Mouse (Mus musculus): ENCODE results near the gene Phlda3.

The Phlda3 gene

DNA sequence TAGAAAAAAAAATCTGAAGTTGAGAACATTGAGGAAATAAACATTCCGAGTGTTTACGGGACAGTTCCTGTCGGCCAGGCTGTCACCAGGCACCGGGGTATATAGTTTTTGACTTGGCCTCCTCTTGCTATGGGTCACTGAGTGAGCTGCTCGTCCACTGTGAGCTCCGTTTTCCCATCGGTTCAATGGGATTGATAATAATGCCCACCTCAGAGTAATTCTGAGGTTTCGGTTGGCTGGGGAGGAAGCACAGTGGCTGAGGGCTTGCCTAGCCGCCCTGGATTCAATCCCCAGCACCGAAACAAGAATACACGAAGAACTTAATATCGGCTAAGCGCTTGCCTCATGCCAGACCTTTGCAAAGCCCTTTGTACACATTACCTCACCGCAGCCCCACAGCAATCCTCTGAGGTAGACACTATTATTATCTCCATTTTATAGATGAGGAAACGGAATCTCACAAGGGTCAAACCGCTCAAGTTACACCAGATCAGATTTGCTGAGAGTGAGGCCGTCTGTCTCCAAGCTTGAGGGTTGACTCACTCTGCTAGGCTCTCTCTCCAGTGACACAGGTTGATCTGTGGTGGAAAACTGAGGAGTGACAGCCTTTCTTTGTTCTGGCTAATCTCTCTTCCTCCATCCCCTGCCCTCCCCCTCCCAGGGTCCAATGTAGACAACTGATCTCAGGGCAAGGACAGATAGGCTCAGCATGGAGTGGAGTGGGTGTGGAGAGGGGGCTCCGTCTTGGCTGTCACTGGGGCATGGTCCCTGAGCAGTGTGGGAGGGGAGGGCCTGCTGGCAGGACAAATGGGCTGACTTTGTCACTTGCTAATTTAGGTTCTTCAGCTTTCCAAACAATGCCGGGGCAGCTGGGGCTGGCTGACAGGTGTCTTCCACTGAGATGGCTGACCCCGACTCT, 28.6 kb downstream of the Phlda3 start:
- DNase-seq: peak; percentile 18 to 35

DNA sequence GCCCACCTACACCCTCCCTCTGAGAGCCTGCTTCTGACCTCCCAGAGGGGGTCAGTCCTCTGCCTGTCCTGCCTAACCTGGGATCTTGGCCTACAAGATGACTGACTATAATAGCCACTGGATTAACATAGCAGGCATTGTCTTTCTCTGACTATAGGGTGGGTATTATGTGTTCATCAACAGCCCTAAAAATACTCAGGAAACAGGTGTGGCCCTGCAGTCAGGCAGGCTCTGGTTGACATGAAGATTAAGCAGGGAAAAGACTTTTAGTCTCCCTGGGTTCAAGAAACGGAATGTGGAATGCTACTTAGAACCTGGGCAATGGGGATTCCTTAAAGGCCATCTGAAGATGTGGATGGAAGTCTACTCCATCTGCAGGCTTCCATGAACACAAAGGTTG, 32.6 kb downstream of the Phlda3 start:
- DNase-seq: no peak

DNA sequence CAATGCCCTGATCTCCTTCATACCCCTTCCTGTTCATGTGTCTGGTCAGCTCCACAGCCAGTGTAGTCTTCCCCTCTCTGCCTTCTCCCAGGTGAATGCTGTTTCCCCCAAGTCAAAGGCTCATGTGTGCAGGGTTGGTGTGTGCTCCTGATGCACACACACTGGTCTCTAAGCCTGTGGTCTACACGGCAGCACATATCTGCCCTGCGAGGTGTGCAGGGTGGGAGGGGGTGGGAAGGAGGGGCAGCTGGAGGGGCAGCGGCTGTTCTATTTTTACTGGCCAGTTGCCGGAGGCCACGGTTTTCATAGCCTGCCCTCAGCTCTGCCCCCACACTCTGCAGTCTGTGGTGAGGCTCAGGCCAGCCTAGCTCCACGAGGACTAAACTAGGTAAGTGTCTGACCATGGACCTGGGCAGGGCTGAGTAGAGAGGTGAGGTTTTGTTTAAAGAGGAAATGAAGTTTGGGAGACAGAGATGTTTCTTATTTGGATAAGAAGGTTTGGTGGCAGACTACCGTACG, 33.2 kb downstream of the Phlda3 start:
- DNase-seq: no peak

DNA sequence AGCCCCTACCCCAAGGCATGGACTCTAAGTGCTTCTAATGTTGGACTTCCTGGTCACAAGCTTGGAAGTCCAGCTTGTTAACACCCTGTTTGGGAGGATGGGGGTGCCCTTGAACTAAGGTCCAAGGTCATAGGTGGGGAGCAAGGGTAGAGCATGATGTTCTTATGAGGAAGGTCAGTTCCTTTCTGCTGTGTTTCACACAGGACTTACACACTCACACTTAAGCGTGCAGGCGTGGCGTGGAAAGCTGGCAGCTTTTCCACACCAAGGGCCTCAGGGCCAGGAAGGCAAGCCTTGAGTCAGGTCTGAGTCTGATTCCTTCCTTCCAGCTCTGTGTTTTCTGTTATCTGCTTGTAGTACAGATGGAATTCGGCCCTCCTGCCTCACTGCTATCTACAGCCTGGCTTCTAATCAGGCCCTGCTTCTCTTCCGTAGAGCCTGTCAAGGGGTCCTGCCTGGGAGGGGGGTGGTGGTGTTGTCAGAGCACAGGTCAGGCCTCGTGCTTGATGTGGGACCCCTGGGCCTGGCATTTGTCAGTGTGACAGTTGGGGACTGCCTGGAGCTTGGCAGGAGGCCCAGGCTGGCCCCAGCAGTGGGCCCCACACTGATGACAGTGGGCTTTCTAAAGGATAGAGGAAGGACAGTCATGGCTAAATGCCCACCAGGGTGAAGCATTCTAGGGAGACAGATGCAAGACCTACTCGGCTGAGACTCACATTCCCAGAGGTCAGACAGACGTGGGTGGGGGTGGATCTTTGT, 34.5 kb downstream of the Phlda3 start:
- no peak for DNase-seq

DNA sequence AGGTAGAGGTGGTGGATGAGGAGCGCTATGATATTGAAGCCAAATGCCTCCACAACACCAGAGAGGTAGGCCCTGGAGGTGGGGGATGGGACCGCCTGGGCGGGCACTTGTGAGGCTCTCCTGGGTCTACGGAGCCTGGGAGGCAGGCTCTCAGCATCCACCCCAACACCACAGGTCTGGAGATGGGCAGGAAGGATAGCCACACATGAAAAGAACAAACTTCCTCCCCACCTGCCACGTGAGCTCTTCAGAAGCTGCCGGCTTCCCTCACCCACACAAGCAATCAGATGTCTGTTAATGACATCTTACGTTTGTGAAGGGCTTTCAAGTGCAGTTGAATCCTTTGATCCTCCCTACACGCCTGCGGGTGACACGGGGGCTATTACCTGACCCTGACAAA, 41.6 kb downstream of the Phlda3 start:
- DNase-seq: no peak

DNA sequence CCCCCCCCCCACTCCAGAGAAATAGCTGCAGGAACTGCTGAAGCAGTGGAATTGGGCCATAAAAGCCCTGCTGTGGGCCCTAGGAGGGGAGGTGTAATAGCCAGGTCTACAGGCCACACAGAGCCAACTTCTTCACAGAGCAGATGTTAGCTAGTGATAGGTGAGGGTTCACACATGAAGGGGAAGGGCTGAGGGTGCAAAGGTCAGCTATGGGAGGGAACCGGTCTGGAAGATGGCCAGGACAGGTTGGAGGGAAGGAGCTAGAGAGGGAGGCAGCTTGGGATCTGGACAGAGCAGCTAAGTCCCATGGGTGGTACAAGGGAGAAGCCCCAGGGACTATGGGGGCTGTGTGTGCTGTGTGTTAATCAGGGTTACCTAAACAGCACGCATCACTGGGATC, 44.3 kb downstream of the Phlda3 start:
- DNase-seq: no peak

DNA sequence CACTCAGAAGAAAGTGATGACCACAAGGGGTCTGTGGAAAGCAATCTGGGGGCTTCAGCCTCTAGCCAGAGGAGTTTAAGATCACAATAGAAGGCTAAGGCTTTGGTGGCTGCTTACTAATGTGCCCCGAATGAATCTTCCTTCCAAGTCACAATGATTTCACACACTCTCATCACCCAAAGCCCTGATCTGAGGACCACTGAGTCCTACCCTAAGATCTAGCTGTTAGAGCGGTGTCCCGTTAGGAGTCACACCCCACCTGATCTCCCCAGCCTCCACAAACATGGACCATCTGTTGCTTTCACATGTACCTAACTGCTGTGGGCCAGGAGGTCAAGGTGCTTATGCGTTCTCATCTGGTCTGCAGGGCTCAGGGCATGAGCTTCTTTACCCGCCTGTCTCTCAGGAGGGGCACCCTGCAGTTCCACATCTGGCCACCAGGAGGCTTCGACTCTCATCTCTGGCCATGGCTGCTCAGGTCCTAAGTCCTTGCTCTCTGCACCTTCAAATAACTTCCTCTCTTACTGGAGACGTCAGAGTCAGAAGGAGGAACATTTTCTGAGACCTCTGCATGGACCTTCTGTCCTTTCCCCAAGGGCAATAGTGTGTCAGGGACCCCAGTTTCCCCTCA, 45.2 kb downstream of the Phlda3 start:
- DNase-seq: peak; percentile 80 to 83

DNA sequence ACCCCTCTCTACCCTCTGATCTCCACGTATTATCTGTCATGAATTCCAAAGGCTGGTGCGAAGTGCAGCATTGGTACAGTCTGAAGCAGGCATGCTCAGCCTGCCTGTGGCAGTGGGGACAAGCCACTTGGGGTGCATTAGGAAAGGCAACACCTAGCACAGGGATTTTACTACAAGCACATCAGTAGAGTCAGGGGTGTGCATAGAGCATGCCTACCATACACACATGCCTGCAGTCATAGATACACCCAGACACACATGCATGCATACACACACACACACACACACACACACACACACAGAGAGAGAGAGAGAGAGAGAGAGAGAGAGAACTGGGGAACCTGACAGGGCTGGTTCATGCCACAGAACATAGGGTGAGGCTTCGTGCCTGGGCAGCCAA, 46.3 kb downstream of the Phlda3 start:
- no peak for DNase-seq

DNA sequence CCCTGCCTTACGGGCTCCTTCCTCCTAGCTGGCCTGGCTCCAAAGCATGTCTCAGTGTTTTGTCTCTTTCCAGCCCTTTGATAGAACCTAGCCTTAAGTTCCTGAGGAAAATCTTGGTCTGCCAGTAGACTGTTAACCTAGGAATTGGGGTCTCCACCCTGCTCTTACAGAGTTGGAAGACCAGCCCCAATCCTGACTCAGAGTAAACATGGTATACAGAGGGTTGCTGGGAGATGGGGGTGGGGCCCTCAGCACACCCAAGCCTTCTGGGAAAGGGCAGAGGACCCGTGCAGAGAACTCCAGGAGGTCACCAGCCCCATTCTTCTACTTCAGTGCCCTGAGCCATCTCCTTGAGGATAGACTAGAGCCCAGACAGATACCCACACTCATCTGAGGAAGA, 46.7 kb downstream of the Phlda3 start:
- DNase-seq: no peak

DNA sequence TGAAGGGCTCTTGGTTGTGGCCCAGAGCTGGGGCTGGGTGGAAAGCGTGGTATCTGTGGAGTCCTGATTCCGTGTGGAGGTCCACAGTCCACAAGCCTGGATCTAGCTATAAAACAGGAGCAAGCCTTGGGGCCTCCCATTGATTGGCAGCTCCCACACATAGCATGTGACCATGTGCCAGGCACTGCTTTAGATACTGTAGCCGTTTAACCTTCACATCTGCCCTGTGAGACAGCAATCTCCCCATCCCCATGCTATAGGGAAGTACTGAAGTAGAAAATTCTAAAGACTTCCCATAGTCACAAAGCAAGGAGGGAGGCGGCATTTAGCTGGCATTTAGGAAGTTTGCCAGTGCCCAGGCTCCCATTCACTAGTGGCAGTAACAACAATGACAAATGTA, 47.2 kb downstream of the Phlda3 start:
- DNase-seq: no peak

DNA sequence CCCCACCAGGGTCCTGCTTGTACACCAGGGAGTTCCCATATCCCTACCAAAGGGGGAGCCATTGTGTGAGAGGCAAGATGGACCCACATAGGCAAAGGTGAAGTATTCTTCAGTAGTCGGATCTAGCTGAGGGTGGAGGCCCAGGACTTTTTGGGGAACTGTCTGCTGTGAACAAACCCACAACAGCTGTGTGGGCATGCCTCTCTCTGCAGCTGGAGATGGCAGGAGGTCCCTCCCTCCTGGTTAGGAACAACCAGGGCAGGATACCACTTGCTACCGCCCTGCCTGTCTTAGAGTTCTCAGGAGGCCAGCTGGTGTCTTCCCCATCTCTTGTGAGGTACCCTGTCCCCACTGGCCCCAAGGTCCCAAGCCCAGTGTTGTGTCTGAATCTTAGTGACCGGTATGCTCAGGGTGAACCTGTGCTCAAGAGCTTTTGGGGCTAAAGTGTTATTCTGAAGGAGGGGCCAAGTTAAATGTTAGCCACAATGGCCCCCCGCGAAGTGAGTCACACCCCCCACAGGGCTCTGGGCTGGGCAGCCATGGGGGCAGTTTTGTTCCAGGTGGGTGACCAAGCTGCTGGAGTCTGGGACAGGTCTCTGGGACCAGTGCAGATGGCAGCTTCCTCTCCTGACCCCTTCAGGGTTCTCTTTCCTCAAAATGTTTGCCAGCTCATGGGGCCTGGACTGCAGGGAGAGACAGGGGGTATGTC, 47.9 kb downstream of the Phlda3 start:
- DNase-seq: no peak

DNA sequence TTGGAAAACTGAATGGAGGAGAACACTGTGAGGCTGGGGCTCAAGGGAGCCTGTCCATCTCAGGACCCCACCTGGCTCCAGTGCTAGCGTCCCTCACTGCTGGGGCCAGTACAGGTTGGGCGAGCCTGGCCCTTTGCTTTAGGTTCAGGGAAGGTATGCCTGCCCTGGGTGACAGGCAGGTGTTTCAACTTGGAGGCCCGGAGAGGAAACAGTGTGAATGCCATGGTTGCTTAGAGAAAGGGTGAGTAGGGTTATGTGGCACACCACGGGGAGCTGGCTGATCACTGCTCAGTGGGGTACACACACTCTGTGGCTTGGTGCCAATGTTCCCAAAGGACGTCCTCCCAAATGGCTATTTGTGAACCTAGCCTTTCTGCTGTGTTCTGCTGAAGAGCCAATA, 48.6 kb downstream of the Phlda3 start:
- DNase-seq: no peak

DNA sequence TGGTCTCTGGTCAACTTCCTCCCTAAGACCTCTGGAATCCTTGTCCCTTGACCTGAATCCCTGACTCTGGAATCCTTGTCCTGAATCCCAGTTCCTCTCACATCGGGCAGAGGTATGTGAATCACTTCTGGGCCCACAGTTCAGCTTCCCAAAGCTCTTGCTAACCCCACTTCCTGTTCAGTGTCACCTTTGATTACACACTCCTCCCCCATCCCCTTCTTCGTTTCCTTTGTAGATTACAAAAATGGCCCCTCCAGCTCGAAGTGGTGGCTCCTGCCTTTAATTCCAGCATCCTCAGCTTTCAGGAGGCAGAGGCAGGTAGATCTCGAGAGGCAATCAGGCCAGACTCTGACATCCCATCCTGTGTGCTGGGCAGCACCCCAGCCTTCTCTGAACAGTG, 51.7 kb downstream of the Phlda3 start:
- DNase-seq: no peak

DNA sequence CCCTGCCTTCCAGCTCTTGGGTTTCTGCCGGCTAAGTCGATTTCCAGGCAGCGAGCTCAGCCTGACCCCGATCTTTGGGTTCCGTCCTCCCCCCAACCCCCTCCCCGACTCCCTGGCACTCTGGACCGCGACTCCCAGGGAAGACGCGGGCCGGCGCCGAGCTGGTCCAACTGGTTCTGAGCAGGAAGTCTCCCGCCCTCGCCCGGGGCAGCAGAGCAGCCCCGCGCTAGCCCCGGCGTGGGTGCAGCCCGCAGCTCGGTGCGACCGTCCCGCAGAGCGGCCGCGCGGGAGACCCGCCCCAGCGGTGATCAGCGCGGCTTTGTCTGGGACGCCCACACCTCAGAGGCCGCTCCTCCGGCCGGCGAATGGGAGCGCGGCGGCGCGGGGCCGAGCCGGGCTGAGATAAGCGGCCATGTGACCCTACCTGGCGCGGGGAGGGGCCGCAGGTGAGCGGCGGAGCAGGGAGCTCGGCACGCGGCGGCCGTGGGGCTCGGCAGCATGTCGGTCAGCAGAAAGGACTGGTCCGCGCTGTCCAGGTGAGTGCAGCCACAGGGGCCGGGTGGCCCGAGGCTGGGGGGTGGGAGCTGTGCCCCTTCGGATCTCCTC, 52.7 kb downstream of the Phlda3 start, which contains the start of gene Lad1:
TSS of gene Lad1 (plus strand) at position 118 of the 606 bp plus-strand sequence.
- DNase-seq: peak; percentile 69 to 75

Data from lung, adult 18-20 months (tissue).